Mouse (Mus musculus): Measurements from ENCODE around the gene Degs2. TPM values are rescaled to one million over a fixed set of nuclear protein-coding genes. Genes with fewer than 3 reads are reported as not detected.

Degs2 gene
- 1.6 and 1.9 TPM in 2 replicates for polyA plus RNA-seq (2014; fragmentation: Nextera tagmentation; extraction: Ambion mirVana)

- no peaks in the 10 kb centered on the region for H3K36me3 ChIP-seq (ENCODE audit: control insufficient read depth, insufficient read depth, low read length)
- H3K9ac ChIP-seq (ENCODE audit: low read length) = no peak within 1 kb of the TSS
- H3K9me3 ChIP-seq (ENCODE audit: control insufficient read depth, low read length) = no peaks in the 10 kb centered on the region
- peaks cover 39% of the 10 kb centered on the region for H3K27me3 ChIP-seq (ENCODE audit: control insufficient read depth, insufficient read depth, low read length)
- peaks cover 5% of the 10 kb centered on the region; the same call in 1 of the 2 replicates for H3K4me1 ChIP-seq (ENCODE audit: control insufficient read depth, insufficient read depth, low read length)
- peak within 1 kb of the TSS; percentile 42; the same call in 1 of the 2 replicates for H3K4me2 ChIP-seq (ENCODE audit: low read depth, severe bottlenecking)
- H3K27ac ChIP-seq (replicated peaks; ENCODE audit: low read depth, low read length) = no peak within 1 kb of the TSS
- DNase-seq (ENCODE audit: low spot score) (peak; percentile 31), ATAC-seq (ENCODE audit: insufficient number of reproducible peaks, low FRiP score, low TSS enrichment, low read depth) (peak; percentile 39; the same call in 1 of the 2 replicates)
- WGBS = 1% methylated on average over 32 of the region's 32 CpGs
- H3K4me3 ChIP-seq (ENCODE audit: low read depth, low read length) = peak within 1 kb of the TSS; percentile 16; the same call in 1 of the 2 replicates
These were observed at the start of gene Degs2 for GRCm38 (mm10) chr12:108702185-108702584. Degs2 (minus strand) TSS chr12:108702315.

GRCm38 (mm10) chr12:108751790-108752189 is 49.7 kb upstream of the Degs2 start:
- Histone ChIP-seq H3K4me2 (ENCODE audit: low read depth, severe bottlenecking) (no peak overlapping the region), H3K27ac (replicated peaks; ENCODE audit: low read depth, low read length) (no peak overlapping the region), H3K4me1 (ENCODE audit: control insufficient read depth, insufficient read depth, low read length) (no peaks in the 10 kb centered on the region), H3K27me3 (ENCODE audit: control insufficient read depth, insufficient read depth, low read length) (no peaks in the 10 kb centered on the region), H3K4me3 (ENCODE audit: low read depth, low read length) (no peak overlapping the region), H3K36me3 (ENCODE audit: control insufficient read depth, insufficient read depth, low read length) (no peaks in the 10 kb centered on the region), H3K9me3 (ENCODE audit: control insufficient read depth, low read length) (no peaks in the 10 kb centered on the region), H3K9ac (ENCODE audit: low read length) (no peak overlapping the region)
- WGBS = 70% methylated on average over 9 of the region's 9 CpGs
- DNase-seq (ENCODE audit: low spot score) (no peak), ATAC-seq (ENCODE audit: insufficient number of reproducible peaks, low FRiP score, low TSS enrichment, low read depth) (no peak)

- no peak overlapping the region for H3K27ac ChIP-seq (replicated peaks; ENCODE audit: low read depth, low read length)
- no peaks in the 10 kb centered on the region for H3K27me3 ChIP-seq (ENCODE audit: control insufficient read depth, insufficient read depth, low read length)
- no peak overlapping the region for H3K9ac ChIP-seq (ENCODE audit: low read length)
- DNase-seq (ENCODE audit: low spot score) = no peak
- WGBS = 77% methylated on average over 3 of the region's 3 CpGs
- no peak overlapping the region for H3K4me3 ChIP-seq (ENCODE audit: low read depth, low read length)
- H3K4me1 ChIP-seq (ENCODE audit: control insufficient read depth, insufficient read depth, low read length) = no peaks in the 10 kb centered on the region
- no peaks in the 10 kb centered on the region for H3K36me3 ChIP-seq (ENCODE audit: control insufficient read depth, insufficient read depth, low read length)
- H3K9me3 ChIP-seq (ENCODE audit: control insufficient read depth, low read length) = no peaks in the 10 kb centered on the region
- H3K4me2 ChIP-seq (ENCODE audit: low read depth, severe bottlenecking) = no peak overlapping the region
- ATAC-seq (ENCODE audit: insufficient number of reproducible peaks, low FRiP score, low TSS enrichment, low read depth) = no peak
These were observed 48.1 kb upstream of the Degs2 start for GRCm38 (mm10) chr12:108750226-108750625.

- WGBS = 84% methylated on average over 9 of the region's 9 CpGs
- Histone ChIP-seq H3K9ac (ENCODE audit: low read length) (no peak overlapping the region), H3K4me3 (ENCODE audit: low read depth, low read length) (no peak overlapping the region), H3K4me2 (ENCODE audit: low read depth, severe bottlenecking) (no peak overlapping the region), H3K36me3 (ENCODE audit: control insufficient read depth, insufficient read depth, low read length) (no peaks in the 10 kb centered on the region), H3K27me3 (ENCODE audit: control insufficient read depth, insufficient read depth, low read length) (no peaks in the 10 kb centered on the region), H3K4me1 (ENCODE audit: control insufficient read depth, insufficient read depth, low read length) (no peaks in the 10 kb centered on the region), H3K9me3 (ENCODE audit: control insufficient read depth, low read length) (no peaks in the 10 kb centered on the region), H3K27ac (replicated peaks; ENCODE audit: low read depth, low read length) (no peak overlapping the region)
- ATAC-seq (ENCODE audit: insufficient number of reproducible peaks, low FRiP score, low TSS enrichment, low read depth) = no peak
- no peak for DNase-seq (ENCODE audit: low spot score)
These were observed 47.3 kb upstream of the Degs2 start for GRCm38 (mm10) chr12:108749454-108749853.

- no peaks in the 10 kb centered on the region for H3K9me3 ChIP-seq (ENCODE audit: control insufficient read depth, low read length)
- H3K27me3 ChIP-seq (ENCODE audit: control insufficient read depth, insufficient read depth, low read length) = no peaks in the 10 kb centered on the region
- 70% methylated on average over 6 of the region's 6 CpGs for WGBS
- DNase-seq (ENCODE audit: low spot score) = no peak
- H3K4me3 ChIP-seq (ENCODE audit: low read depth, low read length) = no peak overlapping the region
- no peaks in the 10 kb centered on the region for H3K36me3 ChIP-seq (ENCODE audit: control insufficient read depth, insufficient read depth, low read length)
- no peaks in the 10 kb centered on the region for H3K4me1 ChIP-seq (ENCODE audit: control insufficient read depth, insufficient read depth, low read length)
- H3K27ac ChIP-seq (replicated peaks; ENCODE audit: low read depth, low read length) = no peak overlapping the region
- no peak overlapping the region for H3K9ac ChIP-seq (ENCODE audit: low read length)
- no peak for ATAC-seq (ENCODE audit: insufficient number of reproducible peaks, low FRiP score, low TSS enrichment, low read depth)
- no peak overlapping the region for H3K4me2 ChIP-seq (ENCODE audit: low read depth, severe bottlenecking)
These were observed 46.9 kb upstream of the Degs2 start for GRCm38 (mm10) chr12:108749019-108749418.

- no peak overlapping the region for H3K27ac ChIP-seq (replicated peaks; ENCODE audit: low read depth, low read length)
- H3K9me3 ChIP-seq (ENCODE audit: control insufficient read depth, low read length) = no peaks in the 10 kb centered on the region
- no peak overlapping the region for H3K4me2 ChIP-seq (ENCODE audit: low read depth, severe bottlenecking)
- no peaks in the 10 kb centered on the region for H3K4me1 ChIP-seq (ENCODE audit: control insufficient read depth, insufficient read depth, low read length)
- H3K36me3 ChIP-seq (ENCODE audit: control insufficient read depth, insufficient read depth, low read length) = no peaks in the 10 kb centered on the region
- ATAC-seq (ENCODE audit: insufficient number of reproducible peaks, low FRiP score, low TSS enrichment, low read depth) (no peak), DNase-seq (ENCODE audit: low spot score) (no peak)
- H3K4me3 ChIP-seq (ENCODE audit: low read depth, low read length) = no peak overlapping the region
- no peak overlapping the region for H3K9ac ChIP-seq (ENCODE audit: low read length)
- no peaks in the 10 kb centered on the region for H3K27me3 ChIP-seq (ENCODE audit: control insufficient read depth, insufficient read depth, low read length)
These were observed 43.9 kb upstream of the Degs2 start for GRCm38 (mm10) chr12:108745990-108746389.

GRCm38 (mm10) chr12:108742241-108742640 is 40.1 kb upstream of the Degs2 start:
- WGBS = 90% methylated on average over 4 of the region's 4 CpGs
- Histone ChIP-seq H3K9me3 (ENCODE audit: control insufficient read depth, low read length) (no peaks in the 10 kb centered on the region), H3K36me3 (ENCODE audit: control insufficient read depth, insufficient read depth, low read length) (no peaks in the 10 kb centered on the region), H3K4me3 (ENCODE audit: low read depth, low read length) (no peak overlapping the region), H3K4me2 (ENCODE audit: low read depth, severe bottlenecking) (no peak overlapping the region), H3K27me3 (ENCODE audit: control insufficient read depth, insufficient read depth, low read length) (no peaks in the 10 kb centered on the region), H3K4me1 (ENCODE audit: control insufficient read depth, insufficient read depth, low read length) (no peaks in the 10 kb centered on the region), H3K27ac (replicated peaks; ENCODE audit: low read depth, low read length) (no peak overlapping the region), H3K9ac (ENCODE audit: low read length) (no peak overlapping the region)
- DNase-seq (ENCODE audit: low spot score) = no peak
- ATAC-seq (ENCODE audit: insufficient number of reproducible peaks, low FRiP score, low TSS enrichment, low read depth) = no peak

GRCm38 (mm10) chr12:108741472-108741871 is 39.4 kb upstream of the Degs2 start:
- no peaks in the 10 kb centered on the region for H3K36me3 ChIP-seq (ENCODE audit: control insufficient read depth, insufficient read depth, low read length)
- no peak overlapping the region for H3K27ac ChIP-seq (replicated peaks; ENCODE audit: low read depth, low read length)
- no peak overlapping the region for H3K4me2 ChIP-seq (ENCODE audit: low read depth, severe bottlenecking)
- no peak for ATAC-seq (ENCODE audit: insufficient number of reproducible peaks, low FRiP score, low TSS enrichment, low read depth)
- no peaks in the 10 kb centered on the region for H3K27me3 ChIP-seq (ENCODE audit: control insufficient read depth, insufficient read depth, low read length)
- DNase-seq (ENCODE audit: low spot score) = no peak
- no peaks in the 10 kb centered on the region for H3K9me3 ChIP-seq (ENCODE audit: control insufficient read depth, low read length)
- 74% methylated on average over 2 of the region's 2 CpGs for WGBS
- H3K9ac ChIP-seq (ENCODE audit: low read length) = no peak overlapping the region
- H3K4me3 ChIP-seq (ENCODE audit: low read depth, low read length) = no peak overlapping the region
- no peaks in the 10 kb centered on the region for H3K4me1 ChIP-seq (ENCODE audit: control insufficient read depth, insufficient read depth, low read length)

GRCm38 (mm10) chr12:108738745-108739144 is 36.6 kb upstream of the Degs2 start:
- no peak for ATAC-seq (ENCODE audit: insufficient number of reproducible peaks, low FRiP score, low TSS enrichment, low read depth)
- 93% methylated on average over 12 of the region's 12 CpGs for WGBS
- no peak for DNase-seq (ENCODE audit: low spot score)
- Histone ChIP-seq H3K4me3 (ENCODE audit: low read depth, low read length) (no peak overlapping the region), H3K9ac (ENCODE audit: low read length) (no peak overlapping the region), H3K36me3 (ENCODE audit: control insufficient read depth, insufficient read depth, low read length) (no peaks in the 10 kb centered on the region), H3K4me1 (ENCODE audit: control insufficient read depth, insufficient read depth, low read length) (no peaks in the 10 kb centered on the region), H3K27ac (replicated peaks; ENCODE audit: low read depth, low read length) (no peak overlapping the region), H3K9me3 (ENCODE audit: control insufficient read depth, low read length) (no peaks in the 10 kb centered on the region), H3K27me3 (ENCODE audit: control insufficient read depth, insufficient read depth, low read length) (no peaks in the 10 kb centered on the region), H3K4me2 (ENCODE audit: low read depth, severe bottlenecking) (no peak overlapping the region)
